Mouse (Mus musculus) limb, embryonic 13.5 days (tissue): ENCODE results near the gene Thrb. TPM values are rescaled to one million over a fixed set of nuclear protein-coding genes. Genes with fewer than 3 reads are reported as not detected.

ENCODE experiments used
- ATAC-seq: fragments of 200-750 bp; cut with Nextera tagmentation; 2 replicates; pipeline ENCODE4 v1.8.0; 2017; ENCODE audit warnings: low read depth, moderate number of reproducible peaks, moderate TSS enrichment; ENCODE audit not compliant: low FRiP score
- H3K27ac ChIP-seq: fragments of 300-500 bp; sonication (generic); 2 replicates; pipeline ENCODE4 v1.5.1; 2015; ENCODE audit warnings: inconsistent platforms, mild to moderate bottlenecking, moderate library complexity
- H3K27me3 ChIP-seq: fragments of 300-500 bp; sonication (generic); 2 replicates; pipeline ENCODE4 v1.6.1; 2015; ENCODE audit warnings: mild to moderate bottlenecking, inconsistent platforms
- H3K36me3 ChIP-seq: fragments of 300-500 bp; sonication (generic); 2 replicates; pipeline ENCODE4 v1.6.1; 2015; ENCODE audit warnings: inconsistent platforms, mild to moderate bottlenecking, moderate library complexity
- H3K4me1 ChIP-seq: fragments of 300-500 bp; sonication (generic); 2 replicates; pipeline ENCODE4 v1.6.1; 2015; ENCODE audit warnings: inconsistent platforms
- H3K4me2 ChIP-seq: fragments of 300-500 bp; sonication (generic); replicated peaks from 2 replicates; pipeline ENCODE4 v1.6.1; 2015; ENCODE audit warnings: inconsistent platforms, mild to moderate bottlenecking, moderate library complexity
- H3K4me3 ChIP-seq: fragments of 300-500 bp; sonication (generic); 2 replicates; pipeline ENCODE4 v1.5.1; 2015; ENCODE audit warnings: moderate library complexity, mild to moderate bottlenecking, inconsistent platforms
- H3K9ac ChIP-seq: fragments of 300-500 bp; sonication (generic); 2 replicates; pipeline ENCODE4 v1.6.1; 2015; ENCODE audit warnings: mild to moderate bottlenecking, inconsistent platforms
- H3K9me3 ChIP-seq: fragments of 300-500 bp; sonication (generic); 2 replicates; pipeline ENCODE4 v1.6.1; 2016; ENCODE audit warnings: inconsistent platforms
- WGBS: fragments of 180-500 bp; shearing (Covaris S2); methylation state at CpG from one replicate; pipeline ENCODE4 v1.1.7; 2015; 5-methylcytosine and 5-hydroxymethylcytosine counted together
- polyA plus RNA-seq: library from polyadenylated mRNA; unstranded; fragments of >200 nt; fragmentation: Nextera tagmentation; extraction: Ambion mirVana; gene quantifications from 2 replicates; pipeline ENCODE4 v1.2.1, GENCODE M21; 2015

The Thrb gene
- polyA plus RNA-seq, 1 experiment from 2014 or later: 1.2 TPM

DNA sequence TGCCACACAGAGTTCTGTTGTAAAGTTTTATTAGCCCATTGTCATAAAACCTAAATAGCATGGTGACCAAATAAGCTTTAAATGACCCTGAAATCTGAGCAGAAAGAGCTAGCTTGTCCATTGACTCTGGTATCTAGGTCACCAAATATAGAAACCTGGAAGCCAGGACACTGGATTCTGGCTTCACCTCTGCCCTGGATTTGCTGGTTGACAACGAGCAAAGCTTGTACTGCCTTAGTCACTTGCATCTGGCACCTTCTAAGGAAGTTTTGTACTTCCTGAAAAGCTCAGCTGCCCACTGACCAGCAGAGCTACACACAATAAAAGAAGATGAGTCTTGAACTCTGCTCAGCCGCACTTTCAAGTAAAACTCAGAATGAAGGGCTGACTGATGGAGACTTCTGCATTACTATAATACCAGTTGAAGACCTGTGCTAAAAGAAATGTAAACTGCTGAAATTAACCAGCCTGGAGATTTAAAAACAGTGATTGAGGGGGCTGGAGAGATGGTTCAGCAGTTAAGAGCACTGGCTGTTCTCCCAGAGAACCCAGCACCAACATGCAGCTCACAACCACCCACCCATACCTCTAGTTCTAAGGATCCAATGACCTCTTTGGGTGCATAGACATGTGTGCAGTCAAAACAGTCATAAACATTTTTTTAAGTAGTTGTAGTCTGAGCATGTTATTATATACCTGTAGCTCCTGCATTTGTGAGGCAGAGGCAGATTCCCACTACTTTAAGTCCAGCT is 369.3 kb downstream of the Thrb start:
- H3K27me3 ChIP-seq: no peaks in the 10 kb centered on the region
- H3K9me3 ChIP-seq: no peaks in the 10 kb centered on the region
- WGBS: 37% methylated on average over 2 of the region's 2 CpGs
- no peak overlapping the region for H3K9ac ChIP-seq
- H3K4me2 ChIP-seq: no peak overlapping the region
- H3K36me3 ChIP-seq: no peaks in the 10 kb centered on the region
- H3K27ac ChIP-seq: no peak overlapping the region
- no peaks in the 10 kb centered on the region for H3K4me1 ChIP-seq
- no peak overlapping the region for H3K4me3 ChIP-seq
- no peak for ATAC-seq

DNA sequence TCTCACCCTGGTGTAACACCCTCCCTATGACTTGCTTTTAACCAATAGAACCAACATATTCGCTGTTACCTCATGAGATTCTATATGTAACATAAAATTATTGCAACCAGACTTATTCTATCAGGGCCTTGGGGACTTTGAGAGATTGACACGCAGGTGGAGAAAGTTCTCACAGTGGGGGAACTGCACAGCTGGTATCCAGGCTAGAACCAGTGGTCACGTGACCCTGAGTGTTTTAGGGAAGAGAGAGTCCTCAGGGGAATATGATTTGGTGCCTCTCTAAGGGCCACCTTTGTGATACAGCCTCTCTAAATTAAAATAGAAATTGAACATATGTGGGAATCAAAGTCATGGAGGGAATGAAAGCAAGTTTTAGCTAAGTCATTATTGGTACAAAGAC is 371.9 kb downstream of the Thrb start:
- no peak for ATAC-seq
- Histone ChIP-seq H3K27me3 (no peaks in the 10 kb centered on the region), H3K9ac (no peak overlapping the region), H3K4me1 (no peaks in the 10 kb centered on the region), H3K36me3 (no peaks in the 10 kb centered on the region), H3K4me2 (no peak overlapping the region), H3K27ac (no peak overlapping the region), H3K9me3 (no peaks in the 10 kb centered on the region), H3K4me3 (no peak overlapping the region)
- 81% methylated on average over 3 of the region's 3 CpGs for WGBS

DNA sequence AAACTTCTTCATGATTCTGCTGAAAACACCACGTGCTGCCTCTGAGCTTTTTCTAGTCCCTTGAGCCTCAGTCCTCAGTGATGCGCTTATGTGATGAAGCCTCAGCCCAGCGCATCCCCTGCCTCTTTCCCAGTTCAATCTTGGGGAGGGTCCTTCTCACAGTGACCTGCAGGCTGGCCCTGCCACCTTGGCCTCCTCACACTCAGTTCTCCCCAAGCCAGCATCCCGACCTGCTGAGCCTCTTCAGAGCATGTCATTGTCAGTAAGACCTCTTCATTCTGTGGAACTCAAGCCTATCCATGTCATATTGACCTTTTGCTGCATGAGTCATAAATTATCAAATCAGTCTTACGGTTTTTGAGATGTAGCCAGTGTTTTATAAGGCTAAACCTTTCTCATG is 376.5 kb downstream of the Thrb start:
- H3K4me1 ChIP-seq: no peaks in the 10 kb centered on the region
- ATAC-seq: no peak
- no peak overlapping the region for H3K27ac ChIP-seq
- no peaks in the 10 kb centered on the region for H3K36me3 ChIP-seq
- H3K27me3 ChIP-seq: no peaks in the 10 kb centered on the region
- no peak overlapping the region for H3K4me3 ChIP-seq
- H3K9me3 ChIP-seq: no peaks in the 10 kb centered on the region
- WGBS: 79% methylated on average over 5 of the region's 5 CpGs
- no peak overlapping the region for H3K4me2 ChIP-seq
- no peak overlapping the region for H3K9ac ChIP-seq

DNA sequence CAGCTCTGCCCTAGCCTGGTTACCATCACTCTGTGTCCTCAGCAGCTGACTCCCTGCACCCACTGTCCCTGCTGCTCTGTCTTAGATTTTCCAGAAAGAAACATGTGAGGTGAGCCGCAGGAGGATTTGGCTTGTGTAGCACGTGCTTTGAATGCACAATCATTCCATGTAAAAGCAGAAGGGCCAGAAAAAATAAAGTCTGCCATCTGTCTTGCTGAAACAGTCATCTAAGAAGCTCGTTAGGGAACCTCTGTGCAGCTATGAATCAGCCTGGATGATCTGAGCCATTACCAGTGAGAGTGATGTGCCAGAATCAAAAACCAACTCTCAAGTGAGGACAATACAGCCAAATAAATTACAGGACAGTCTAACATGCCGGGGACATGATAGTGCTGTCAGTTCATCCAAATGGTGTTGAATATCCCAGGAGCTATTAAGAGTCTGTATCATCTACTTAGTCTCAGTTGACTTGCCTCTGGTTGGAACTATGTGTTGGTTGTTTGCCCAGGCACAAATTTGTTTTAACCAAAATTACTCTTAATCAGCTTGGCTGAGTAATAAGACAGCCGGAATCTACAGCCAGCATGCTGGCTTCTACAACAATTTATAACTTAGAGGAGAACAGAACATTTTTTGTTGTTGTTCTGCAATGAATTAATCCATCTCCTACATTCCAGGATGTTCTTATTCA is 402.2 kb downstream of the Thrb start:
- H3K4me3 ChIP-seq: no peak overlapping the region
- WGBS: 68% methylated on average over 5 of the region's 5 CpGs
- no peak for ATAC-seq
- H3K36me3 ChIP-seq: no peaks in the 10 kb centered on the region
- H3K4me1 ChIP-seq: no peaks in the 10 kb centered on the region
- H3K9me3 ChIP-seq: peaks cover 9% of the 10 kb centered on the region; the same call in 1 of the 2 replicates
- no peak overlapping the region for H3K27ac ChIP-seq
- H3K9ac ChIP-seq: no peak overlapping the region
- no peak overlapping the region for H3K4me2 ChIP-seq
- H3K27me3 ChIP-seq: no peaks in the 10 kb centered on the region
